Mouse (Mus musculus) small intestine, adult 2 months (tissue): ENCODE measurements around the gene Tmem52. TPM values are rescaled to one million over a fixed set of nuclear protein-coding genes. Genes with fewer than 3 reads are reported as not detected.

Experiments used
- H3K27ac ChIP-seq: fragments of 200-500 bp; 2 replicates; pipeline ENCODE4 v1.5.1; 2012; ENCODE audit warnings: low read depth, low read length, control low read depth, inconsistent platforms; ENCODE audit not compliant: insufficient read depth
- H3K27me3 ChIP-seq: fragments of 200-500 bp; 2 replicates; pipeline ENCODE4 v1.6.1; 2012; ENCODE audit warnings: mild to moderate bottlenecking, moderate library complexity, low read length, inconsistent platforms; ENCODE audit not compliant: control insufficient read depth, insufficient read depth
- H3K36me3 ChIP-seq: fragments of 200-500 bp; 2 replicates; pipeline ENCODE4 v1.6.1; 2012; ENCODE audit warnings: mild to moderate bottlenecking, low read length, control low read depth, inconsistent platforms; ENCODE audit not compliant: control insufficient read depth, insufficient read depth
- H3K4me1 ChIP-seq: fragments of 200-500 bp; 2 replicates; pipeline ENCODE4 v1.6.1; 2012; ENCODE audit warnings: low read length, inconsistent platforms, mixed read lengths; ENCODE audit not compliant: control insufficient read depth, insufficient read depth, insufficient read length
- H3K4me3 ChIP-seq: fragments of 200-500 bp; 2 replicates; pipeline ENCODE4 v1.5.1; 2012; ENCODE audit warnings: low read depth, mild to moderate bottlenecking, control low read depth, inconsistent platforms, low read length, moderate library complexity
- CTCF ChIP-seq: fragments of 200-500 bp; IDR thresholded peaks from 2 replicates; pipeline ENCODE4 v1.5.1; 2012; ENCODE audit warnings: low read depth, mild to moderate bottlenecking, control low read depth, inconsistent platforms, low read length, moderate library complexity, mixed read lengths; ENCODE audit not compliant: insufficient replicate concordance, insufficient read length; ENCODE audit errors: extremely low read depth
- POLR2A ChIP-seq: fragments of 200-500 bp; IDR thresholded peaks from 2 replicates; pipeline ENCODE4 v1.6.1; 2012; ENCODE audit warnings: low read depth, mild to moderate bottlenecking, control low read depth, inconsistent platforms, low read length, moderate library complexity
- WGBS: fragments of 180-500 bp; shearing (Covaris S2); methylation state at CpG from one replicate; pipeline ENCODE4 v1.1.7; 2018; 5-methylcytosine and 5-hydroxymethylcytosine counted together
- polyA plus RNA-seq: library from polyadenylated mRNA; depleted of rRNA; stranded (reverse); fragments of >200 nt; gene quantifications from 2 replicates; pipeline ENCODE4 v1.2.3, GENCODE M21; 2012

The Tmem52 gene
- polyA plus RNA-seq, 1 experiment = 2.1 TPM

DNA sequence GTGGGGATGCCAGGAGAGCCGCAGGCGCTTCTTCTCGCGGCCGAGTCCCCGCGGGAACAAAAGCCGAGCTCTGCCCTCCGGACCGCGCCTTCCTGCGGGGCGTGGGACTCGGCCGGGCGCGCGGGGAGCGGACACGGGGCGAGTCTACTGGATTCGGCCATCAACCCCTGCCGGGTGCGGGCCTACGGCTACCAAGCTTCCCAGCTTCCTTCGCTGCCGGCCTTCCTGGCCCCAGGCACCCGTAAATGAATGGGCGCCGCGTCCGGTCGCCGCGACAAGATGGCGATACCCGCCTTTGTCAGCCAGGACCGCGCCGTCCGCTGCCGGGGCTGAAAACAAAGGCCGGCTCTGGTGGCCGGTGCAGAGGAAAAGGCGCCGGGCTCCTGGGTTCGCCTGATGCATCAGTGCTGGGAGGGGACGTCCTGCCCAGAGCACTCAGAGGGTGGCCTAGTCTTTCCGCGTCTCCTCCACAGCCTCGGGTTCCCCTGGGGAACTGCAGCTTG lies 23.3 kb downstream of the Tmem52 start:
- under 1% methylated on average over 51 of the region's 51 CpGs for WGBS
- Histone ChIP-seq H3K27ac (peak overlapping the region; percentile 77), H3K4me3 (peak overlapping the region; percentile 79), H3K4me1 (peaks cover 25% of the 10 kb centered on the region; the same call in 1 of the 2 replicates), H3K36me3 (peaks cover 1% of the 10 kb centered on the region; the same call in 1 of the 2 replicates), H3K27me3 (no peaks in the 10 kb centered on the region)
- no peak for TF ChIP-seq CTCF
- TF ChIP-seq POLR2A = peak; percentile 34; the same call in 1 of the 2 replicates

DNA sequence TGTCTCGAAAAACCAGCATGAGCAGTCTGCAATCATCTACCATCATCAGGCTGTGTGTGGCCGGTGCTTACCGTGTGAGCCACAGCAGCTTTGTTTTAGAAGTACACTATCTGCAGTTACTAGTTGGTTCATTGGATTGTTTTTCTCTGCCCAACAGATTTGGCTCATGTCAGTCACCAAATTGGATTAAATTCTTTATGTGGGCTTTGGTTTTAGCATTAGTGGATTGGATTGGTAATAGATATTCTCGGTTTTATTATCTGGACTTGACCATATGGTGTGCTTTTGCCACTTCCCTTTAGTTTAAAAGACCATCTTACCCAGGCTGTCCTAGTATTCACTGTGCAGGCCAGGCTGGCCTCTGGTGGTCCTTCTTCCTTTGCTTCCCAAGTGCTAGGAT lies 26.0 kb downstream of the Tmem52 start:
- Histone ChIP-seq H3K36me3 (peaks cover 1% of the 10 kb centered on the region; the same call in 1 of the 2 replicates), H3K4me1 (peaks cover 11% of the 10 kb centered on the region; the same call in 1 of the 2 replicates), H3K4me3 (peak overlapping the region; percentile 27), H3K27ac (no peak overlapping the region), H3K27me3 (no peaks in the 10 kb centered on the region)
- TF ChIP-seq CTCF = no peak
- no peak for TF ChIP-seq POLR2A
- WGBS = 31% methylated on average over 4 of the region's 4 CpGs

DNA sequence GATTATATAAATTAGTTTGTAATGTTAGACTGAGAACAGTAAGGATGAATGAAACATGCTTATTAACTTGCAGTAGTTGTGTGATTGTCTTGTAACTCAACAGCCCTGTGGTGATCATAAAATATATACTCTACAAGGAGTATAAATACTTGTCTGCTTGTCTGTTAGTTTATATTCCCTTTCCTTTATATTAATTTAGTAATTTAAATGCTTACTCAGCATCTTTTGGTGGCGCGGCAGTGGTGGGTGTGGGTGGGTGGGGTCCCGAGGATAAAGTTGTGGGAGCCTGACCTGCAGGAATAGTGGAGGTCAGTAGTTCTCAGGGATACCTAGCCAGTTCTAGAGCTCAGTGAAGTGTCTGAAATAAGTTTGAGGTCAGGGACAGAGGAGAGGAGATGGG lies 29.0 kb downstream of the Tmem52 start:
- H3K4me3 ChIP-seq = no peak overlapping the region
- TF ChIP-seq CTCF (no peak), POLR2A (no peak)
- H3K4me1 ChIP-seq = peaks cover 13% of the 10 kb centered on the region
- peaks cover 1% of the 10 kb centered on the region; the same call in 1 of the 2 replicates for H3K36me3 ChIP-seq
- no peaks in the 10 kb centered on the region for H3K27me3 ChIP-seq
- 43% methylated on average over 3 of the region's 3 CpGs for WGBS
- no peak overlapping the region for H3K27ac ChIP-seq

DNA sequence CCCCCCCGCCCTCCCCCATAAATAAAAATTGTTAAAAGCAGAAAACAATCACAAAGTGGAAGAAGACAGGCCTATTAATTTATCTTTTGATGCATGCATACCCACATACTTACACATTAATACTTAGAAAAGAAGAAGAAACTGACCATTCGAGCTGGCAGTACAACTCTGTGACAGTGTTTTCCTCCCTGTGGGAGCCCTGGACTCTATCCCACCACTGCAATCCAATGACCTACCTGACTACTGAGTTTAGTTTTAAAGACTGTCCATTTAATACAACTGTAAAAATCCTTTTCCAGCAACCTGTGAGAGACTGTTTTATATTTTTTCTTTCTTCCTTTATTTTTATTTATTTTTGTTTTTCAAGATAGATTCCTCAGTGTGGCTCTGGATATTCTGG lies 32.2 kb downstream of the Tmem52 start:
- 72% methylated on average over 2 of the region's 2 CpGs for WGBS
- H3K4me1 ChIP-seq = peaks cover 19% of the 10 kb centered on the region
- no peak overlapping the region for H3K4me3 ChIP-seq
- peaks cover 7% of the 10 kb centered on the region for H3K36me3 ChIP-seq
- no peak overlapping the region for H3K27ac ChIP-seq
- H3K27me3 ChIP-seq = no peaks in the 10 kb centered on the region
- no peak for TF ChIP-seq CTCF
- no peak for TF ChIP-seq POLR2A

DNA sequence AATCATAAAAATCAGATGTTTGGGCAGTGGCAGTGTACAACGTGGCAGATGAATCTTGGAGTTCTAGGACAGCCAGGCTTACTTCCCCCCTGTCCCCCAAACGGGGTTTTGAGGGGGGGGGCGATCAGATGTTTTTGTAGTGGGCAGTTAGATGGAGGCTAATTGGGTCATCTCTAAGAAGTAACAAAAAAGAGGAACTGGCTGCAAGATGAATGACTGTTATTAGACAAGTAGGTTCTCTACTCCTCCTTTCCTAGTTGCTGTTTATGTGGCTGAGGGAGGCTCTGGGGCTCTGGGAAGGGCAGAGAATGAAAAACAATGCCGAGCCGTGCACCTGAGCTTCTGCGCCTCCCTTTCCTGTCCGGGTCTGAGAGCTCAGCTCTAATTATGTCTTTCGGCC lies 36.2 kb downstream of the Tmem52 start:
- no peak overlapping the region for H3K4me3 ChIP-seq
- H3K27me3 ChIP-seq = no peaks in the 10 kb centered on the region
- no peak for TF ChIP-seq CTCF
- TF ChIP-seq POLR2A = no peak
- peaks cover 15% of the 10 kb centered on the region for H3K4me1 ChIP-seq
- 39% methylated on average over 8 of the region's 8 CpGs for WGBS
- no peak overlapping the region for H3K27ac ChIP-seq
- peaks cover 5% of the 10 kb centered on the region for H3K36me3 ChIP-seq

DNA sequence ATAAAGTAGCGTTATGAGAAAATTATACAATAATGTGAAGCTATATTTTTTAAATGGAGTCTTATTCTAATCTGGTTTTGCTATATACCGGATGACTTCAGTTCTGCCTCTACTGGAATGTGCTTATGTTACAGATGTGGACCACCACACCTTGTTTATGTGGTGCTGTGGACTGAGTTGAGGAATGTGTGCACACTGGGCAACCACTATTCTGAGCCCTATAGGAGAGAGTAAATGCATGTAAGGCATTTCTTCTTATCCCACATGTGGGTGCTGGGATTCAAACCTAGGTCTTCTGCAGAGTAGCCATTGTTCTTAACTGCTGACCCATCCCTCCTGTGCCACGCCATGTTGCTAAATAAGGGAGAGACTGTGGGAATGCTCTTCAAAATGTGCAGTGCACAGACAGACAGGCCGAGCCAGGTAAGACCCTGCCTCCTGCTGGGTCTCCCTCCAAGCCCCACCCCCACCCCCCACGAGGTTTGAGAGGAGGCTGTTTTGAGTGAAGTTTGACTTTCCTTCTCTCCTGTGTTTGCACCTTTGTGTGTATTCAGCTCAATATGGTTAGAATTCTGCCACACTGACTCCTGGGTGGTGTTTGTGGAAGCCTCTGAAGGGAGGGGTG lies 36.9 kb downstream of the Tmem52 start:
- TF ChIP-seq POLR2A (no peak), CTCF (no peak)
- no peaks in the 10 kb centered on the region for H3K27me3 ChIP-seq
- 75% methylated on average over 5 of the region's 5 CpGs for WGBS

DNA sequence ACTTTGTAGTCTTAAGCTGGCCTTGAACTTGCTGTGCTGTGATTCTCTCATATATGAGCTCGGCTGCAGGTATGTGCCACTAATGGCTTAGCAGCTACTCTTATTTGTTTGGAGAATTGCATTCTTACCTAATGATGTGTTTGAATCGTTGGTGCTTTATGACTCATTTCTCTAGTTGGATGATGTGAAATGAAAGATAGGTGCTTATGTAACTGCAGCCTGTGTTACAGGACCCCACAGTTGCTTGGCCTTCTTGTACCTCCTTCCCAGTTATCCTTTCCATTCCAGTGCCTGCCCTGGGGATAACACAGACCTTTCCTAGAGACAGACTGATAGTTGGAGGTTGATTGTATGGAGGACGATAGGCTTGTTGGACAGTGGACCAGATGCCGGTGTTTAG lies 39.7 kb downstream of the Tmem52 start:
- Histone ChIP-seq H3K27me3 (no peaks in the 10 kb centered on the region), H3K4me3 (no peak overlapping the region), H3K4me1 (peaks cover 12% of the 10 kb centered on the region; the same call in 1 of the 2 replicates), H3K27ac (no peak overlapping the region), H3K36me3 (peaks cover 8% of the 10 kb centered on the region)
- TF ChIP-seq POLR2A = no peak
- 56% methylated on average over 4 of the region's 4 CpGs for WGBS

More for the DNA sequence above, 36.9 kb downstream of the Tmem52 start:
- Histone ChIP-seq H3K27ac (no peak overlapping the region), H3K36me3 (peaks cover 8% of the 10 kb centered on the region), H3K4me1 (peaks cover 17% of the 10 kb centered on the region), H3K4me3 (no peak overlapping the region)
